Mouse (Mus musculus): ENCODE data around the gene Nfasc. TPM values are rescaled to one million over a fixed set of nuclear protein-coding genes. Genes with fewer than 3 reads are reported as not detected.
A peak's percentile ranks its signal among the peaks of the same experiment; 100 is the strongest.

The Nfasc gene
- total and polyA plus RNA-seq, 3 experiments, result 1.5 to 5.7 (median 3.9) TPM

DNA sequence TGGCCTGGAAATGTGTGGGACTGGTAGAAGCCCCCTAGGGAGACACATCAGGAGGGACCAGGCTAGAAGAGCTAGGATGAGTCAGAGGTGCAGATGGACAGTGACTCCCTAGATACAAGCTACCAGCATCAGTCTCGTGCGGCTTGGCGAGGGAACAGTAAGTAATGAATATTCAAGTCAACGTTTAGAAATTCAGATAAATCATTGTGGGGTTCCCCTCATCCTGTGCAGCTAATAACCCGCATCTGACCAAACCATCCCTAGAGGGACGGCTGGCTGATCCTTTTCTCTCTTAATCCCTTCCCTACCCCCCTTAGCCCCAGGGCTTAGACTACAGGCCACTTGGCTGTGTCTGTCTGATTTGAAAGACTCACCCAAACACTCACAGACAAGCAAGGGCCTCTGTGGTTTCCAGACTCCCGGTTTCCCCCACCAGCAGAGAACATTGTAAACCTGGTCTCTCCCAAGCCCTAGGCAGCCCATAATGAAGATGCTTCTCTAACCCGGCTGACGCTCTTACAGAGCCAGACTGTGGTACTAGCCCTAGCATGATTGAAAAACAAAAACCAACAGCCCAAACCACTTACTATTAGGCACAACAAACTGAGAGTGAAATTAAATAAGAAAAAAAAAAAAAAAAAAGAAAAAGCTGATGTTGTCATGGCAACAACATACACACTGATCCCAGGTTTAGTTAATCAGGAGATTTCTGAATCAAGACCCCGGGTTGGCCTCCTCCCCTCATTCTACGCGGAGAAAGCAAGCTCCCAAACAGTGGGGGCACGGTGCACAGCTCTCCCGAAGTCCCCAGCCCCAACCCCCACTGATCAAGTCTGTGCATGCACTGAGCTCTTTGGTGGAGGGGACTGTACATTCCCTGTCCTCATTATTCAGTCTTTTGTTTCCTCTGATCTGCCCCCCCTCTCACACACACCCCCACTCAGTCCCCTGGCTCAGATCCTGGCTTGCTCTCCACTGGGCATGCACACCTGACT, 159.5 kb downstream of the Nfasc start:
- DNase-seq, result no peak

- DNase-seq, result no peak
These were observed 161.5 kb downstream of the Nfasc start for GRCm38 (mm10) chr1:132580063-132580462.

- no peak for DNase-seq
These were observed 164.8 kb downstream of the Nfasc start for GRCm38 (mm10) chr1:132576845-132577244.

DNA sequence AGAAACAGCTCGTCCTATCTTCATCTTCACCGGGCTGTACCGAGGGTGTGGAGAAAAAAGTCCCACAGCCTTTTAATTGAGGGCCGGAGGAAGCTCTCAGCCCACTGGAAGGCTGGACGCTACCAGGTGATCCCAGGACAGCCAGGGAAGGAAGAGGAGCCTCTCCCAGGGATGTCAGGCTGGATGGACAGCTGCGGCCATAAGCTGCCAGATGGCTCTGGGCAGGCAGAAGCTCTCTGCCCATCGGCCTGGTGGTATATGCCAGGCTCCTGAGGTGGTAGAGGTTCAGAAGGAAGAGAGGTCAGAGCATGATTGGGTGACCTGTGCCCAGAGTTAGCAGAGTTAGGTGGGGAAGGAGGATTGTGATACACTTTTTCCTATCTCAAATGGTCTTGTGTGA, 168.7 kb downstream of the Nfasc start:
- DNase-seq, result no peak

GRCm38 (mm10) chr1:132571613-132572012, 170.0 kb downstream of the Nfasc start:
- no peak for DNase-seq

- no peak for DNase-seq
These were observed 170.7 kb downstream of the Nfasc start for GRCm38 (mm10) chr1:132570906-132571305.

- no peak for DNase-seq
These were observed 171.4 kb downstream of the Nfasc start for GRCm38 (mm10) chr1:132570068-132570780.

DNA sequence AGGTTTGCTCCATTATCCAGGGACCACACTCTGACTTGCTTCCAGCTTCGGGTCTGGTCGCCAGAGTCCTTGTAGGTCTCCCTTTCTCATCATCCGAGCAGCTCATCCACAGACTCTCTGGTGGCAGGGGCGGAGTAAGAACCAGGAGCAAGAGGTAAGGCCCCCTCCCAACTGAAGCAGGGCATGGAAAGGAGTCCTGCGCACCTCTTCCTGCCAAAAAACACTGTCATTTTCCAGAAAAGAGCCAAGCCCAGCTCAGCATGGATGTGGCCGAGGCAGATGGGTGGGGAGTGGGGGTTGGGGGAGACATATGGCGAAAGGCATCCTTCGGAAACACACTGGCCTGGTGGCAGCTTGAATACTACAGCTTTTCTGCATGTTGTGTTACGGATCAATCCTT, 172.1 kb downstream of the Nfasc start:
- no peak for DNase-seq

- DNase-seq, result no peak
These were observed 174.1 kb downstream of the Nfasc start for GRCm38 (mm10) chr1:132567336-132568125.

GRCm38 (mm10) chr1:132565766-132566165, 175.8 kb downstream of the Nfasc start:
- peak; percentile 31 for DNase-seq

GRCm38 (mm10) chr1:132564946-132565345, 176.7 kb downstream of the Nfasc start:
- DNase-seq, result peak; percentile 48

GRCm38 (mm10) chr1:132562337-132562795, 179.2 kb downstream of the Nfasc start:
- DNase-seq, result no peak

GRCm38 (mm10) chr1:132560907-132561700, 180.5 kb downstream of the Nfasc start:
- DNase-seq, result peak; percentile 41

GRCm38 (mm10) chr1:132559045-132559444, 182.6 kb downstream of the Nfasc start:
- DNase-seq, result no peak

GRCm38 (mm10) chr1:132557901-132558631, 183.5 kb downstream of the Nfasc start:
- peak; percentile 91 for DNase-seq

- peak; percentile 17 for DNase-seq
These were observed 197.8 kb downstream of the Nfasc start for GRCm38 (mm10) chr1:132543789-132544188.

- DNase-seq, result no peak
These were observed 198.8 kb downstream of the Nfasc start, which contains the start of gene Cntn2 for GRCm38 (mm10) chr1:132542762-132543306. TSS of gene Cntn2 (minus strand) at chr1:132543256.

GRCm38 (mm10) chr1:132541824-132542599, 199.6 kb downstream of the Nfasc start:
- no peak for DNase-seq

DNA sequence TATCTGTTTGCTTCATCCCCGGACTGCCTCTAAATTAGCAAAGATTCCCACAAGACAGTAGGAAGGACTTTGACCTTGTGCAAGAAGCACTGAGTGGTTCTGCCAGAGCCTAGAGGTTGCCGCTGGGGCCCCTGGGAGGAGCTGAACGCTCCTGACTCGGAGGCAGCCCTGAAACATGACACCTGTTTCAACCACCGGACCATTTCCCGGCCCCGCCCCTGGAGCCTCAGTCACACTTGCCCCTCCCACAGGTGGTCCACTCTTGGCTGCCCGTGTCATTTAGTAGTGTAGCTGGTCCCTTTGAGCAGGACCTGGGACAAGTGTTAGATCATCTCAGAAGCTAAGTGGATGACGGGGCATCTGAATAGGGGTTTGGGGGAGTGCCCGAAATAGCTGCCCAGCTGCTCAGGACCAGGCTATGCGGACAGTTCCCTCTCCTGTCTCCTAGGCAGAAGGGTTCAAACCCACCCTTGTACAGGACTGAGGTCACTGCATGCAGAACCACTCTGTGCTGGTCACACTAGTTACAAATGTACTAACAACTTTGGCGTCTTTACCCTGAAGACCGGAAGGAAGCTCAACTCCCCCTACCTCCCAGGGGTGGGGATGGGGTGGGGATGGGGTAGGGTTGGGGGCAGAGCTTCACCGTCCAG, 200.3 kb downstream of the Nfasc start:
- peak; percentile 14 for DNase-seq
